Mouse (Mus musculus) lung, postnatal 14 days (tissue): ENCODE results near the gene Wdr27.
A peak's percentile ranks its signal among the peaks of the same experiment; 100 is the strongest.

Source experiments
- DNase-seq: peaks from one replicate; pipeline ENCODE4 v3.0.0; 2021

Gene Wdr27

DNA sequence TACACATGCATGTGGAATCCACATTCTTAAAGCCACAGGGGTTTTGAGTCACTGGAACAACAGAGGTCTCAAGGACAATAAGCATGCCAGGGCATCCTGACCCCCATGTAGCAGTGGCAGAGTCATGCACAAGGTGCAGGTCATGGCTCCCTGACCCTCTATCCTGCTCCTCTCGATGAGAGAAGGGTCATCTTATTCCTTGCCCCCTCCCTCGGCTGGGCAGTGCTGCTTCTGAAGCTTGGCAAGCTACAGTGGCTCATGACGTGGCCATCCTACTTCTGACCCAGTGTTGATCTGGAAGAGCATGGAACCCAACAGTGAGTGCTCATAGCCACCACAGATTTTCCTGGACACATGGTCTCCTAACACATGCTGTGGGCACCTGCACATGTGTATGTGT, 126.9 kb downstream of the Wdr27 start:
- no peak for DNase-seq

DNA sequence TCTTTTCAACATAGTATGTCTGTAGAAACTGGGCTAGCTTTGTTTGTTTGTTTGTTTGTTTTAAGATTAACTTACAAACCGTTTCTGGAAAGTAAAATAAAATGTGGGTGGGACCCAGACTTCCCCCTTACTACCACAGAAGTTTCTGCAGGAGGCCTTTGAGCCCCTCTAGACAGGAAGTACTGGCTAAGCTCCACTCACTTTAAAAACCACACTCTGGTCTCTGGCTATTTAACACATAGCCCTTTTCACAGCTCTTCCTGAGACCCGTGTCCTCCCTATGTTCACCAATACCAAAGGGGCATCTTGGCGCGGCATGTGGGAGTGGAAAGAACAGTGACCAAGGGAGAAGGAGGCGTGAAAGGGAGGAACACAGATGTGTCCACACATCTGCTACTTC, 127.7 kb downstream of the Wdr27 start:
- no peak for DNase-seq

DNA sequence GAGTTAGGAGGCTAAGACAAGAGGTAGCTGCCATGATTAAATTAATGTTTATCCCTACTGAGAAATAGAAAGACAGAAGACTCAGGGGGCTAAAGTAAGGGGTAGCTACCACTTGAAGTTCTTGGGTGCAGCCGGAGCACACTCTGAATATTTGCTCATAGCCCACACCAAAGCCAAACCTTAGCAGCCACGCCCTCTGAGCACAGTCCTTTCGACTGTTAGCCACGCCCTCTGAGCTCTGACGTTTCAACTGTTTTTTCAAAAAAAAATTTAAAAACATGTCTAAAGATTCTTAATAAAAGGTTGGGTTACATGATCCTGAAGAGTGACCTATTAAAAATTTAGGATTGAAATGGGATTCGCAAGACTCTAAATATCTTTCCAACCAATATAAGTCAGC, 130.3 kb downstream of the Wdr27 start:
- no peak for DNase-seq

DNA sequence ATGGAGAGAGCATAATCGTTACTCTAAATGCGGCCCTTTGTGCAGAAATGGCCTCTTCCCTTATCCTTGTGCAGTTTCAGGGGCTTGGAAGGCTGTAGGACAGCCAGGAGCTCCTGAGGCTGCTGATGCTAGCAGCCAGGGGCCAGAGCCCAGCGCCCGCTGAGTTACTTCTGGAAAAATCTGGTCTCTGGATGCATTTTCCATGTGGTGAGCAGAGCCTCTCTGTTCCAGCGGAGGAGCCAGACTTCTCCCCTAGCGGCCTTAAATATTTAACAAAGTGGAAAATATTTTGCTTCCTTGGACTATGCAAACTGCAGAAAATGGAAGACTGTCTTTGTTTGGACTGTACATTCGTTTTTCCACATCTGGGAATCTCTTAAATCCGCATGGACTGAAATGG, 130.9 kb downstream of the Wdr27 start:
- no peak for DNase-seq

DNA sequence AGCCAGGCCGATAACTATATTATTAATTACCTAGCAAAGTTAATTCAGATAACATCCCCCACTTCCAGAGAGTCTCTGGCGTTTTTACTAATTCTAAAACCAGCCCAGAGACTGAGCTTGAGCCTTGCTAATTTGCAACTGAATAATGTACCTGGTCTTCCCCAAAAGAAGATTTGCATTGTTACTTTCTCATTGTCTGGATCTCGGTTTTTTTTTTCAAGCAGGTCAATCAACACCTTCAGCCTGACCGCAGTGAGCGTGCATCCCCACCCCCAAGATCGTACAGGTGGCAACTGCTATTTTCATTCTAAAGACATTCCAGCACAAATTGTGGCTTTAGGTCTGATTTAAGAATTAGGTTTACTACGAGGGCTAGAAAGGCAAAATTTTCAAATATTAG, 136.2 kb downstream of the Wdr27 start:
- no peak for DNase-seq

DNA sequence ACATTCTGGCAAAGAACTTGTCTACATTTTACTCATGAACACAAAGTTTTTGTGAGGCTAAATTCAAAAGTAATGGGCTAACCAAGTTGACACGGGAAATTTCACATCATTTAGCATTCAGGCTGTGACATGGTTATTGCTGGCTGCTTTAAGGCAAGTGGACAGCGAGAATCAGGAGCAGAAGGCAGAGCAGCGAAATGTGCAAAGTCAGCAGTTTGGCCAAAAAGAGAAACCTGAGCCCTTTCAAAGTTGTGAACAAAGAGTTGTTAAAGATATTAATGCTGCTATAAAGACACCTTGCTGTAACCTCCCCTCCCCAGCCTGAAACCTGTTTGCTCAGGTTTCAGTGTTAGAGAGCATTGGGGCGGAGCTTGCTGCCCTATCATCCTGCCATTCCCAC, 143.7 kb downstream of the Wdr27 start:
- no peak for DNase-seq

DNA sequence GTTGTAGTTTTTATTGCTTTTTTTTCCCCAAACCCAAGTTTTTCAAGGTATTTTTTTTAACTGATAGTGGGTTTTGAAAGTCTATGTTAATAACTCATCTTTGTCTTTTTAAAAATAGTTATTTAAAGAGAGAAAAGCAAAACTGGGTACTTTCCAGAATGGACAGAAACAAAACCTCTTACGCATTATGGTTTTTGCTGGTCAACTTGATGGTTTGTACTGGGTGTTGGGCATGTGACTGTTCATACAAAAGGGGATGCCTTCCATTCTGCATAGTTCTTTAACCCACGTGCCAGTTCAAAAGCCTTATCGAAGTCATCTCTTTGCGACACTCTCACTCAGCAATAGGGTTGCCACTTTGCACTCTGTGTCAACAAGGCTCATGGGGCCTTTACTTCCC, 147.9 kb downstream of the Wdr27 start:
- DNase-seq, result no peak

DNA sequence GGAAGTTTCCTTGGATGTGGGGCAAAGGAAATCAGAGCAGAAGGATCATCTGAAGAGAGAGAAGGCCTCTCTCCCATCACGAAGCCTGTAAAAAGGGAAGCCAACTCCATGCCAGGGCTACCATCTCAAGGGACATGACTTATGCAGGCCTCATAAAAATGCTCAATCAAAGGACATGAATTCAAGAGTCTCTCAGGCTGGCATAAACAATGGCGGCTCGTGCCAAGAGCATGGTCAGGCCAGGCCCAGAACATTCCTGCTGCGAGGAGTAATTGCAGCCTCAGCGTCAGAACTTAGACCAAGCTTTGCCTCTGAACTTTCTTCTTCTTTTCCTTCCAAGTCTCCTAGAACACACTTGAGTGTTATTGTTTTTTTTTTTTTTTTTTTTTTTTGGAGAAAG, 163.6 kb downstream of the Wdr27 start:
- peak; percentile 19 for DNase-seq

DNA sequence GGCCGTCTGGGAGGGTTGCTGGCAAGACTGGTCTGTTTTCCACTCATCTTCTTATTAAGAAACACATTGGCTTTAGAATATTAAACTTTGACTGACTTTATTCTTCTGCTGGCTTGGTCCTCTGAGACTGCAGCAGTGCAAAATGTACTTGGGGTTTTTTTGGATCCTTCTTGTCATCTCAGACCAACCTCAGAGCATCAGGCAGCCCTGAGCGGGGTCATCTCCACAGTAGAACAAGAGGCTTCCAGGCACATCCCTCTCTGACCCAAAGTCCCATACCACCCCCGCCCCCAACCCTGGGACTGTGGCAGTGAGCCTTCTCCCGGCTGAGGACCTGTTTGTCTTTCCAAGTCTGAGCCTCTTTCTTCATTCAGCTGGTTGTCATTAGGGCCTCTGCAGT, 171.6 kb downstream of the Wdr27 start:
- DNase-seq, result no peak

DNA sequence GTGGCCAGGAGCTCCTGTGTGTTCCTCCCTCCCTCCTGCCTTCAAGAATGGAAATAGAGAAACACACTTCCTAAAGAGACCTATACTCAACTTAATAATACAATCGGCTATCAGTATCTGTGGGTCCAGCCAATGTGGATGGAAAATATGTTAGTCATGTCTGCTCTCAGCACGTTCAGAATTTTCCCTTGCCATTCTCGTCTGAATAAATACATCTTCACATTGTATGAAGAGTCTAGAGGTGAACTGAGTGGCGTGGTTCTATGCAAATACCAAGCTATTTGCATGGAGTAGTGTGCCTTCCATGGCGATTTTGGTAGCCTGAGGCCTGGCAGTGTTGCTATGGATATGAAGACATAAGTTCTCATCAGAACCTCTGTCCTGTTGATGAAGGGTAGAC, 172.6 kb downstream of the Wdr27 start:
- DNase-seq, result no peak
